Mouse (Mus musculus) embryonic facial prominence, embryonic 12.5 days (tissue): ENCODE results near the gene Tent2. TPM values are rescaled to one million over a fixed set of nuclear protein-coding genes. Genes with fewer than 3 reads are reported as not detected.

Experiments
- ATAC-seq: fragments of 200-750 bp; cut with Nextera tagmentation; 2 replicates; pipeline ENCODE4 v1.8.0; 2017; ENCODE audit not compliant: insufficient number of reproducible peaks, insufficient read depth, low FRiP score, low TSS enrichment
- H3K27ac ChIP-seq: fragments of 300-500 bp; sonication (generic); 2 replicates; pipeline ENCODE4 v1.5.1; 2016; ENCODE audit warnings: mild to moderate bottlenecking
- H3K27me3 ChIP-seq: fragments of 300-500 bp; sonication (generic); 2 replicates; pipeline ENCODE4 v1.6.1; 2016; ENCODE audit warnings: mild to moderate bottlenecking, moderate library complexity
- H3K36me3 ChIP-seq: fragments of 300-500 bp; sonication (generic); 2 replicates; pipeline ENCODE4 v1.6.1; 2016; ENCODE audit warnings: mild to moderate bottlenecking
- H3K4me1 ChIP-seq: fragments of 300-500 bp; sonication (generic); 2 replicates; pipeline ENCODE4 v1.6.1; 2016
- H3K4me2 ChIP-seq: fragments of 300-500 bp; sonication (generic); replicated peaks from 2 replicates; pipeline ENCODE4 v1.6.1; 2016; ENCODE audit warnings: mild to moderate bottlenecking, moderate library complexity
- H3K4me3 ChIP-seq: fragments of 300-500 bp; sonication (generic); 2 replicates; pipeline ENCODE4 v1.5.1; 2016; ENCODE audit warnings: mild to moderate bottlenecking
- H3K9ac ChIP-seq: fragments of 300-500 bp; sonication (generic); 2 replicates; pipeline ENCODE4 v1.6.1; 2016; ENCODE audit warnings: mild to moderate bottlenecking, moderate library complexity
- H3K9me3 ChIP-seq: fragments of 300-500 bp; sonication (generic); 2 replicates; pipeline ENCODE4 v1.6.1; 2016; ENCODE audit warnings: mild to moderate bottlenecking, moderate library complexity
- WGBS: fragments of 180-500 bp; shearing (Covaris S2); methylation state at CpG from one replicate; pipeline ENCODE4 v1.1.7; 2016; 5-methylcytosine and 5-hydroxymethylcytosine counted together
- polyA plus RNA-seq: library from polyadenylated mRNA; unstranded; fragments of >200 nt; fragmentation: Nextera tagmentation; extraction: Ambion mirVana; gene quantifications from 2 replicates; pipeline ENCODE4 v1.2.1, GENCODE M21; 2016

The Tent2 gene
- polyA plus RNA-seq: 66.7 and 76.4 TPM in 2 replicates

GRCm38 (mm10) chr13:93191831-93192645 is at the start of gene Tent2:
Gene Tent2 (minus strand): TSS chr13:93192385.
- Histone ChIP-seq H3K4me2 (peak within 1 kb of the TSS; percentile 66), H3K4me3 (peak within 1 kb of the TSS; percentile 99), H3K27ac (peak within 1 kb of the TSS; percentile 99), H3K9ac (peak within 1 kb of the TSS; percentile 97), H3K27me3 (no peaks in the 10 kb centered on the region), H3K36me3 (no peaks in the 10 kb centered on the region), H3K4me1 (peaks cover 10% of the 10 kb centered on the region), H3K9me3 (no peaks in the 10 kb centered on the region)
- under 1% methylated on average over 69 of the region's 72 CpGs for WGBS
- peak; percentile 99 for ATAC-seq

DNA sequence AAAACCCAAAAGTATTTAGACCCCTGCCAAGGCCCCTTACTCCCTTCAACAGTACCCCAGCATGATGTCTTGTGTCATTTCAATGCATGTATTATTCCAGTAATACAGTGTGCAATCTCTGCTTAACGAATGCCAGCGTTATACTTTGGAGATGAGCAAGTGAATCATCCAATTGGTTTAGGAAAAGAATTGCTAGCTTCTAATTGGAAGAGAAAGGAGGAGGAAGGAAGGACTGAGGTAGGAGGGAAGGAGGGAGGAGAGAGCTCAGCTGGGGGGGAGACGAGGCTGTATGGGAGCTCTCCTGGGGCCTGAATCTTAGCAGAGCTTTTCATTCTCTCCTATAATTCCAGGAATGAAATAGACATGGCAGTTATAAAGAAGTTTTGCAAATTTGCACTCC is 49.0 kb upstream of the Tent2 start:
- Histone ChIP-seq H3K9ac (no peak overlapping the region), H3K4me2 (no peak overlapping the region), H3K4me3 (no peak overlapping the region), H3K4me1 (no peaks in the 10 kb centered on the region), H3K27ac (no peak overlapping the region), H3K36me3 (no peaks in the 10 kb centered on the region), H3K27me3 (no peaks in the 10 kb centered on the region), H3K9me3 (no peaks in the 10 kb centered on the region)
- 56% methylated on average over 3 of the region's 3 CpGs for WGBS
- no peak for ATAC-seq

- no peak overlapping the region for H3K9ac ChIP-seq
- no peaks in the 10 kb centered on the region for H3K9me3 ChIP-seq
- 32% methylated on average over 7 of the region's 7 CpGs for whole genome bisulfite sequencing
- no peaks in the 10 kb centered on the region for H3K36me3 ChIP-seq
- no peaks in the 10 kb centered on the region for H3K4me1 ChIP-seq
- H3K4me3 ChIP-seq: no peak overlapping the region
- no peak for ATAC-seq
- no peaks in the 10 kb centered on the region for H3K27me3 ChIP-seq
- H3K27ac ChIP-seq: no peak overlapping the region
- H3K4me2 ChIP-seq: no peak overlapping the region
Measured at GRCm38 (mm10) chr13:93239561-93239960, 47.4 kb upstream of the Tent2 start.

DNA sequence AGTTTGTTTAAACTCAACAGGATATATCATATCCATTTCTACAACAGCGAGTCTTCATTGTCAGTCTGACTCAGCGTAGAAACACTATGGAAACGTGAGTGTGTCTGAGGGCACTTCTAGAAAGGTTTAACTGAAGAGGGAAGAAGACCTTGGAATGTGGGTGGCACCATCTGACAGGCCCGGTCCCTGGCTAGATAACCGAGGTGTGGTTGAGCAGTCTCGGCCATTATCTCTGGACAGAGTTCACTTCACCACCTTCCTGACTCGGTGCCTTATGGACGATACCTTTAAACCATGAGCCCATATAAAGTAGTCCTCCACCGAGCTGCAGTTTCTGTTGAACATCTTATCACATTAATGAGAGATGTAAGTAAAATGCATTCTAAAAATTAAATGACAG is 46.9 kb upstream of the Tent2 start:
- Histone ChIP-seq H3K27me3 (no peaks in the 10 kb centered on the region), H3K4me2 (no peak overlapping the region), H3K36me3 (no peaks in the 10 kb centered on the region), H3K9me3 (no peaks in the 10 kb centered on the region), H3K4me1 (no peaks in the 10 kb centered on the region), H3K4me3 (no peak overlapping the region), H3K9ac (no peak overlapping the region), H3K27ac (no peak overlapping the region)
- 77% methylated on average over 9 of the region's 9 CpGs for WGBS
- no peak for ATAC-seq

DNA sequence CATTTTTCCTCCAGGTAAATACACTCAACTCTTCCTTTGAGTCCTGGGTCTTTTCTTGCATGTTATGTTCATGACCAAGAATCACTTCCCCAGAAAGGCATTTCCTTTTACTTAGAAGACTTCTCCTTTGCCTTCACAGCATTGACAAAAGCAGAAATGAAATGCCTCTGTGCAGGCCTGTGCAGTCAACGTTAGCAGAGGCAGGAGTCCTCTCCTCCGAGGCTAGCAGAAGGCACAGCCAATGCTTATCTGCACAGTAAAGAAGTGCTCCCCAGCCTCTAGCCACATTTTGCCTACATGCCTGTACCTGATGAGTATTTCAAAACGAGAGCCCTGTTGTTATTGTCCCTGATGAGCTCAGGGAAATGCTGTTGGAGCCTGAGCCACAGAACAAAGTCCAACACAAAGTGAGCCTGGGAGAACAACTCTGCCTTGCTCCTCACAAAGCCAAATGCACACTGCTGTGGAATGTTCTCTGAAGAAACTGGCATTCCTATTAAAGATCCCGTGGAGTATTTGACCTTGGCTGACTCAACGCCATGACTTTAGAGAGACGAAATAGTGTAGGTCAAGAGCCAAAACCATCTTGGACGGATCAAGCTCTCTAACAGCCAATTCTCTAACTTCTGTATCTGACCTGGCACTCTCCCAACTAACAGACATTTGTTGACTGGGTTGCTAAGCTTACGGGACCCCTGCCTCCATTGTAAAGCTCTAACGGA is 45.7 kb upstream of the Tent2 start:
- ATAC-seq: no peak
- Histone ChIP-seq H3K4me2 (no peak overlapping the region), H3K9ac (no peak overlapping the region), H3K4me1 (no peaks in the 10 kb centered on the region), H3K9me3 (no peaks in the 10 kb centered on the region), H3K27ac (no peak overlapping the region), H3K4me3 (no peak overlapping the region), H3K27me3 (no peaks in the 10 kb centered on the region), H3K36me3 (no peaks in the 10 kb centered on the region)
- whole genome bisulfite sequencing: 83% methylated on average over 9 of the region's 9 CpGs

GRCm38 (mm10) chr13:93234267-93235039 is 42.3 kb upstream of the Tent2 start:
- Histone ChIP-seq H3K36me3 (no peaks in the 10 kb centered on the region), H3K4me1 (no peaks in the 10 kb centered on the region), H3K9ac (no peak overlapping the region), H3K4me2 (no peak overlapping the region), H3K4me3 (no peak overlapping the region), H3K27me3 (no peaks in the 10 kb centered on the region), H3K27ac (no peak overlapping the region), H3K9me3 (no peaks in the 10 kb centered on the region)
- WGBS: 85% methylated on average over 4 of the region's 4 CpGs
- no peak for ATAC-seq

GRCm38 (mm10) chr13:93232335-93232734 is 40.1 kb upstream of the Tent2 start:
- Histone ChIP-seq H3K4me3 (no peak overlapping the region), H3K9ac (no peak overlapping the region), H3K9me3 (no peaks in the 10 kb centered on the region), H3K27me3 (no peaks in the 10 kb centered on the region), H3K36me3 (no peaks in the 10 kb centered on the region), H3K4me2 (no peak overlapping the region), H3K4me1 (no peaks in the 10 kb centered on the region), H3K27ac (no peak overlapping the region)
- WGBS: 87% methylated on average over 7 of the region's 7 CpGs
- ATAC-seq: no peak

DNA sequence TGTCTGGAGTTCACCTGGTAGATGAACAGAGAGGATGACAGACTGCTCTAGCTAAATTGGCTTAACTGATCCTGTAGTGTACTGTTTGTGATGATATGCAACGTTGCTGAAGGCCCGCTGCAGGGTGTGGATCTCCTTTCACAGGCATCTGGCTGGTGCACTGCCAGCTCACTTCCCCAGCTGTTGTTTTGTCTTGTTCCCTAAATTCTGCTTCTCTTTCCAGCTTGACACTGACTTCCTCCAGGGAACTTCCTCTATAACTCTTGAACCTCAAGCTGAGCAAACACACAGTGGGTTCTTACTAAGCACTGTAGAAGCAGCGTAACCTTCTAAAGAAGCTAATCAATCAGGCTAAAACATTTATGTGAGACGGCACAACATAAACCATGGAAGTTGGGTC is 38.8 kb upstream of the Tent2 start:
- Histone ChIP-seq H3K9me3 (no peaks in the 10 kb centered on the region), H3K4me2 (no peak overlapping the region), H3K4me1 (no peaks in the 10 kb centered on the region), H3K27me3 (no peaks in the 10 kb centered on the region), H3K27ac (no peak overlapping the region), H3K4me3 (no peak overlapping the region), H3K9ac (no peak overlapping the region), H3K36me3 (no peaks in the 10 kb centered on the region)
- 86% methylated on average over 4 of the region's 4 CpGs for WGBS
- no peak for ATAC-seq

DNA sequence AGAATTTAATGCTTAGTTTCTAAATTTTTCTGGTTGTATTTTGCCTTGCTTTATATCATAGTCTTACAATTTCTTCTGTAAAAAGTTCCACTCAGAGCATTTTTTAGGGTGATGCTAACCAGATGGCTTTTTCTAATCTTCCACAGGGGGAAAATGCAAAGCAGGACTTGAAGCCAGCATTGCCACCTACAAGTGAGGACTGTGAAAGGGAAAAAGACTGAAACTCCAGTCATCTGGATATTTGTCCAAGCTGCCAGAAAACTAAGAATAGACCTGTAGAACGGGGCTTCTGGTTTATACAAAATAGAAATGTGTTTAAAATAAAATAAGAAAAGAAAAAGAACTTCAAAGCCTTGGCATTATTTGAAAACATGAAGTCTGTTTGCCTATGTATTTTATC is 19.6 kb upstream of the Tent2 start:
- no peak overlapping the region for H3K4me2 ChIP-seq
- H3K36me3 ChIP-seq: no peaks in the 10 kb centered on the region
- H3K4me3 ChIP-seq: no peak overlapping the region
- no peak for ATAC-seq
- 71% methylated on average over 1 of the region's 1 CpGs for WGBS
- no peak overlapping the region for H3K27ac ChIP-seq
- H3K4me1 ChIP-seq: no peaks in the 10 kb centered on the region
- no peaks in the 10 kb centered on the region for H3K9me3 ChIP-seq
- no peak overlapping the region for H3K9ac ChIP-seq
- no peaks in the 10 kb centered on the region for H3K27me3 ChIP-seq

DNA sequence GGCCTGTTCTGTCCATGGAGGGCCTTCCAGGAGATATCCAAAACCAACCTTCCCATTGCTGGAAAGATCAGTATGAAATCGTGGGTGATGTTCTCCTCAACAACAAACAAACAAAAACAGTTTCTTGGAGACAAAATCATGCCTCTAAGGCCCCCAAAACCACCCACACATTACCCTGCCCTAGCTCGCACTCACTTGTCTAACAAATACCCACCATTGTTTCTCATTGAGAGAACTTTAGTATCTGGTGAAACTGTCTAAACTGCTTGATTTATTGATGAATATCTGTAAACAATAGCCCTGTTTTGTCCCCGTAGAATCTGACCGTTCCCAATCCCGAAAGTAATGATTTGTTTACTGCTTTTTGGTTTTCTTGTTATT is 451 bp upstream of the Tent2 start:
- H3K9me3 ChIP-seq: no peaks in the 10 kb centered on the region
- H3K27me3 ChIP-seq: no peaks in the 10 kb centered on the region
- 76% methylated on average over 5 of the region's 5 CpGs for WGBS
- ATAC-seq: 0 out of 2 replicates have a peak, but pooled peaks have one; percentile 31
- peak overlapping the region; percentile 99 for H3K27ac ChIP-seq
- H3K4me1 ChIP-seq: peaks cover 10% of the 10 kb centered on the region
- no peaks in the 10 kb centered on the region for H3K36me3 ChIP-seq
- H3K9ac ChIP-seq: peak overlapping the region; percentile 43
- H3K4me3 ChIP-seq: peak overlapping the region; percentile 99
- H3K4me2 ChIP-seq: peak overlapping the region; percentile 66

DNA sequence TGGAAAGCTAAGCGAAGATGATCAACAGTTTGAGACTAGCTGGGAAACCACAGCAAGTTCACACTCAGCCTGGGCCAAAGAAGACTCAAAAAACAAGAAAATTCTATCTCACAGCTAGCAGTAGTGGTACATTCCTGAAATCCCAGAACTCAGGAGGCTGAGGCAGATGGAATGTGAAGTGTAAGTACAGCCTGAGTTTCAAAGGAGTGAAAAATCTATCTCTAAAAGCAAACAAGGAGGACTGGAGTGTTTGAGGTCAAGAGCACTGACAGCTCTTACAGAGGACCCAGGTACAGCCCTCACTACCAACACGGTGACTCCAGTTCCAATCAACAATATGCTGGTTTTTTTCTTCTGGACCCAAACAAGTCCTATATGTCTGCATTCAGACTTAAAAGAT is 2.8 kb downstream of the Tent2 start:
- H3K9ac ChIP-seq: no peak overlapping the region
- H3K4me1 ChIP-seq: peaks cover 10% of the 10 kb centered on the region
- no peaks in the 10 kb centered on the region for H3K9me3 ChIP-seq
- 0 out of 2 replicates have a peak overlapping the region, but pooled peaks have one; percentile 9 for H3K4me2 ChIP-seq
- H3K4me3 ChIP-seq: no peak overlapping the region
- no peaks in the 10 kb centered on the region for H3K27me3 ChIP-seq
- H3K36me3 ChIP-seq: no peaks in the 10 kb centered on the region
- WGBS: 78% methylated on average over 2 of the region's 2 CpGs
- no peak for ATAC-seq
- no peak overlapping the region; the same call in 1 of the 2 replicates for H3K27ac ChIP-seq
